Mouse (Mus musculus) mature B cell (primary cell): ENCODE measurements around the gene Cstad.

Experiments
- in situ Hi-C: fragments of 300-500 bp; cut with MboI; formaldehyde crosslinking; loops from 2 replicates; pipeline ENCODE4 v1.14.3; 2019

Cstad gene

GRCm38 (mm10) chr2:30595796-30596195, 956 bp downstream of the Cstad start:
- in situ Hi-C loops, result no loop called here

DNA sequence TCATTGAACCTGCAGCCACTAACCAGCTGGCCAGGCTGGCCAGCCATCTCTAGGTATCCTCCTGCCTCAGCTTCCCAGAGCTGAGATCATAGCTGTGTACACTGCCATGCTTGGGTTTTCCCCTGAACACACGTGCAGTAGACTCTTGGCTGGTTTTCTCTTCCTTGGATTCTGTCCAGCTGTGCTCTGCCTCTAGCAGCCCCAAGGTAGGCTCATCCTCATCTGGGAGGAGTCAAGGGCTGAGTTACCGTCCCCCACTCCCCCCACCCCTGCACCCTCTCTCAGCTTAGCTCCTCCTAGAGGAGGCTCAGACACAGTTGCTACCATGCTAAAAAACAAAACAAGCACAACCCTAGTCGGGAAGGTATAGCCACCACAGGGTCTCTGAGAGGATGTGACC, 4.8 kb downstream of the Cstad start:
- in situ Hi-C loops, result no loop called here

DNA sequence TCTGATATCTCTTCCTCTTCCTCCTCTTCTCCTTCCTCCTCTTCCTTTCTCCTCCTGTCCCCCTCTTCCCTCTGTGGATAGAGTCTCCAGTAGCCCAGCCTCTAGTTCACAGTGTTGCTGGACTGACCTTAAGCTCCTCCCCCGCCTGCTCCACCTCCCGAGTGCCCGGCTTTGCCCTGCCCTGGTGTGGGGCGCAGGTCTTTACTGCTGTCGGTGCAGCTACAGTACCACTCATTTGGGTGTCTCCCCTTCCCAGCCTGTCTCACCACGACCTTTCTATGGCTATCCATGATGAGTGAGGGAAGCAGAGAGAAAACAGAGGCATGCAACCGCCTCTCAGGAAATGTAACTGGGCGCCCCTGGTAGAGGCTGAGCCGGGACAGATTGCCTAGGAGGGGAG, 5.5 kb downstream of the Cstad start:
- in situ Hi-C loops, result no loop called here

DNA sequence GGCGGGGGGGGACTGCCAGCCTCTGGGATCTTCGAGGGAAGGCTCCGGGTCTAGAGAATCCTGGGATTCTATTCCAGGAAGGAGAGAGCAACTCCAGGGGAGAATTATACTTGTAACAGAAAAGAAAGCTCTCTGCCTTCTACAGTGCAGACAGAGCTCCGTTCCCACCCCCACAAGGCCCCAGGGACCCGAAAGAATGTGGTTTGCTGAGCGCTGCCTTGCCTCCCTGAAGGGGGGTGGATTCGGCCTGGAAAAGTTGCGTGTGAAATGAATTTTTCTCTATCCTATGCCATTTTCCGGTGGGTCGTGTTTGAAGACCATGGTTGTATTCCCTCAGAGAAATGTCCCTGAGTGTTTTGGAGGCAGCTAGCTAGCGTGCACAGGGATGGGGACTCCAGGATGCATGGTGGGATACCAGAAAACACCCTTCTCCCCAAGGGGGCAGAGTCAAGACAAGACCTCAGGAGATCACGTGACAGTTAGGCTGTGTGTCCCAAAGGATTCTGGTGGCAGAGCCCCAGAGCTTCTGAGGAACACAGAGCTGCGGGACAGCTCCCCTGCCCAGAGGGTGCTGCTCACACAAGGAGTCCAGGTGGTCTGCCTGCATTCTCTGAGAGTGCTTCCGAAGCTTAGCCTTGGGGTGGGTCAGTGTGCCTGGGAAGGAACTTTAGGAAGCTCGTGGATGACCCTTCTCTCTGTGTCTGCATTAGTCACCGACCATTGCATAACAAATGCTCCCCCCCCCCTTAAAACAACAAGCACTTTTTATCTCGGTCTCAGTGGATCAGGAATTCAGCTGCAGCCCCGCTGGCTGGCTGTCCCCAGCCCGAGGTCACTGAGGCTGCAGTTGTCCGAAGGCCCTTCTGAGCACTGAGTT, 6.4 kb downstream of the Cstad start:
- in situ Hi-C loops, result no loop called here

DNA sequence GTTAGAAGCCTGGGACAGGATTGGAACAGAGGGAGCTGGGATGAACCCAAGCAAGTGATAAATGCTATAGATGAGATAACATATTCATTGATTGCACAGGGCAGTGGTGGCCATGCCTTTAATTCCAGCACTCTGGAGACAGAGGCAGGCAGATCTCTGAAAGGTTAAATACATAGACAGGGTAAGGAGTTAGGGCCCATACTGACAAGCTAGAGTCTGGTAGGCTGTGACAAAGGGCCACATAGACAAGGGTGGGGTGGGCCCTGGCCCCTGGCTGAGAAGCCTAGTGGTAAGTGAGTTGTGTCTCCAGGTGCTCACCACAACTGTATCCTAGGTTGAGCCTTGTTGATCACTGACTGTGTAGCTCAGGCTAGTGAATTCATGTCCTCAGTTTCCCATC, 7.6 kb downstream of the Cstad start:
- in situ Hi-C loops, result no loop called here

GRCm38 (mm10) chr2:30603731-30604130, 8.9 kb downstream of the Cstad start:
- in situ Hi-C loops, result no loop called here

DNA sequence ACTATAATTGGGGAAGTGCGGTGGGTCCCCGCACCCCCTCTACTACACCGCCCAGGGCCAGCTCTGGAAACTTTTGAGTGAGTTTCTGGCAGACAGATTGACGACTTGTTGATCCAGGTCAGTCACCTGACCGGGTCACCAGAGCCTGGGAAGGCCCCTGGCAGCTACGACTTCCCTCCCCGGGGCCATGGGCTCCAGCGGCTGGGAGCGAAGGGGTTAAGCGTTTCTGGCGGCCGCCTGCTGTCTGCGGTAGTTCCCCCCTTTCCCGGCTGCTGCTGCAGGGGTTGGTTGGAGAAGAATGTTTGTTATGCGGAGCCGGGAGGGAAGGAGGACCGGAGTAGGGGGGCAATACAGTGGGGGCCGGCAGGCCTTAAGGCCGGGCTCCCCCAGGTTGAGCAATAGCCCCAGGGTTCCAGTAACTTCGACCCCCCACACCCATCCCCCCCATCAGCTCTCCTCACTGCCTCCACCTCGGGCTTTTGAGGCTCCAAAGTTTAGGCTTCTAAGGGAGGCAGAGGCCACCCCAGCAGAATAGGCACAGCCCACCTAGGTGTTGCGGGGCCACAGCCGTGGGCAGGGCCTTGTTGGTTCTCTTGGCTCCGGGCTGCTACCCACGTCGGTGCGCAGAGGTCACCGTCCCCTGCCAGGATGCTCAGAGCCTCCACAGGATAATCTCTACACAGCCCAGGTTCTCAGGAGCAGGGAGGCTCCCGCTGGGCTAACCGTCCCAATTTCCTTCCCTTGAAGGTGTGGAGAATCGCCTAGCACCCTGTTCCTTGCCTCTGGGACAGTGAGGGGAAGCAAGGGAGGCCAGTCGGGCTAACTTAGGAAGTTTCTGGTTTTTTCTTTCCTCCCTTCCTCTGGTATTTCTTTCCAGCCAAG, 10.3 kb downstream of the Cstad start:
- in situ Hi-C loops, result no loop called here

- in situ Hi-C loops, result no loop called here
Measured at GRCm38 (mm10) chr2:30605762-30606051, 10.9 kb downstream of the Cstad start.

DNA sequence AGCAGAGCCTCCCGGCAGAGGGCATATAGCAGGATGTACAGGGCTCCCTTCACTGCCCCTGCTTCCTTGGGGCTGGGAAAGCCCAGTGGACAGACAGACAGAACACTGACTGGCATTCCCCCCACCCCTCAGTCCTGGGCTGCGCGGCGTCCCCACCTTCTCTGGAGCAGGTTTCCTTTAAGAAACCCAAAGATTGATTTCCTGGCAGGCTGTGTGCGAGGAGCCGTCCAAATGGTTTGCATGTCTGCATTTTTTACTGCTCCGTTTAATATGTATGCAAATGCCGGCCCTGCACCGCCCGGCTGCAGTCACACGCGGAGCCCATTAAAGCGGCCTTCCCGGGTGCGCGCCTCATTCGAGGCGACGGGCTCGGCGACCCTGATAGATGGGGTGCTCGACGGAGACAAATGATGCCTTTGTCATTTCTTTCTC, 11.8 kb downstream of the Cstad start:
- in situ Hi-C loops, result no loop called here

GRCm38 (mm10) chr2:30607941-30608340, 13.1 kb downstream of the Cstad start:
- in situ Hi-C loops, result no loop called here

DNA sequence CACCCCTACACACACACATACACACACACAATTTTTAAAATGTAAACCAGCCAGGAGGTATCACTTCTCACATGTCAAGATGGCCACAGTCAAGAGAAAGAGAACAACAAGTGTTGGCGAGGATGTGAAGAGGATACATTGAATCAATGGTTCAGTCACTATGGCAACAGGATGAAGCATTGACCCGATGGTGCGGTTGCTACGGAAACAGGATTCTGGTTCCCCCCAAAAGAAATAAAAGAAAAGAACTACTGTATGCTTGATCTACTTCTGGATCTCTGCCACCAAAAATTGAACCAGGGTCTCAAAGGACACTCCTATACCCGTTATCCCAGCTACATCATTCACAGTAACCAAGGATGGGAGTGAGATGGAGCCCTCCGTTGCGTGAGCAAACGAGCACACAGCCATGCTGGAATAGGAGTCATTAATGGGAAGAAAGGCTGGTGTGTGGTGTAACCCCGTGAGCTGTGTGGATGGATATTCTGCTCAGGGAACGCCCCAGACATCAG, 13.9 kb downstream of the Cstad start:
- in situ Hi-C loops, result no loop called here

DNA sequence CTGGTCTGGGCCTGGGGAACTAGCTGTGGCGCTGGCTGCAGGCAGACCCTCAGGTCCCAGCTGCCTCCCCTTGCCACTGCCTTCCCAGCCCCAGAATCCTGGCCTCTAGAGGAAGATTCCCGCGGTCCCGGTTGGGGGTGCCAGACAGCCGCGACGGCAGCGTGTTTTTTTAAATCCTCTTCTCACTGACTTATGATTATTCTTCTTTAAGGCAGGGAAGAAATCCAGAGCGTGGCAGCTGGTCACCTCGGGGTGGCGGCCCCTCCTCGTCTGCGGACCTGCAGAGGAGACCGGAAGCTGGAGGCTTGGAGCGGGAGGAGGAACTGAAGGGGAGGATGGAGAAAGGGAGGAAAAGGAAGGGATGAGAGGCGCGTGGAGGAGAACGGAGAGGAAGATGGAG, 18.7 kb downstream of the Cstad start:
- in situ Hi-C loops, result no loop called here

DNA sequence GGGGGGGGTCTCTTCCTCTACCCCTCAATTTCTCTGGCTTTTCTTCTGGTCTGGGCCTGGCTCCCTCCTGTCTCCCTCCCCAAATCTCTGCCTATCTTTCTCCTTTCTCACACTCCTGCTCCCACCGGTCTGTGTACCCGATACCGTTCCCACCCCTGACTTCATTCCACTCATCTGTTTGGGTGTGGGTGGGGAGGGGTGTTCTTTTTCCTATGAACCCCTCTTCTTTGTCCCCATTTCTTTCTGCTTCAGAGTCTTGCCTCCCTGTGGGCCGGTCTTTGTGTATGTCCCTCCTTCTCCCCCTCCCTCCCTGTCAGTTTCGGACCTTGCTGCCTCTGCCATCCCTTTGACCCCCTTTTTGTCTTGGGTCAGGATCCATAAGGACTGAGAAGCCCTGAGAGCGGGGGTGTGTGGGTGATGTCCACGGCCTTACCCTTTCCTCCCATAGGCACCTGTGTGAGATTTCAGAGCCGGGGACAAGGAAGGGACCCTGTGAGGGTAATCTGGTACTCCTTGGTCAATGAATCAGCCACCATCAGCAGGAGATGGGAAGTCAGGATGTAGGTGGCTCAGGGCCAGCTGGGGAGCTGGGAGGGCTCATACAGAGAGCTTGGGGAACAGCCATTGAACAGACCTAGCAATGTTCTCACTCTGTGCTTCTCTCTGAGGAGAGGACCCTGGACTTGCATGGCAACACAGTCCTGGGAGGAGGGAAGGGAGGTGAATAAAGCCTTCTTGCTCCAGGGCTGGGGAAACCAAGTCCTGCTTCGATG, 19.5 kb downstream of the Cstad start:
- in situ Hi-C loops, result no loop called here

DNA sequence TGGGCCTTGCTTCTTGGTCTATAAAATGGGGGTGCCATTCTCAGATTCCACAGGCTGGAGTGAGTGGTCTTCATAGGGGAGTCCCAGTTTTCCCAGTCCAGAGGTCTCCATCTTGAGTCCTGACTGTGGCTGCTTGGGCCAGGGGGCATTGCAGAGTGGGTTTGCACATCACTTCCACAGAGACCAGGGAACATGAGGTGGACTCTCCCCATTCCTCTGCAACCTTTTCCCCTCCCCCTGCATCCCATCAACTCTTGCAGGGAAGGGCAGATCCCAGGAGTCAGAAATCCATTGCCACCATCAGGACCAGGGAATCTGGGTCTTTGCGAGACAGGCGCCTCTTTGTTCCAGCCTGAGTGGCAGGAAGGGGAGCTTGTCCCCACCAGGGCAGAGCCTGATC, 21.0 kb downstream of the Cstad start:
- in situ Hi-C loops, result no loop called here

- in situ Hi-C loops, result no loop called here
Measured at GRCm38 (mm10) chr2:30616464-30616863, 21.6 kb downstream of the Cstad start.

DNA sequence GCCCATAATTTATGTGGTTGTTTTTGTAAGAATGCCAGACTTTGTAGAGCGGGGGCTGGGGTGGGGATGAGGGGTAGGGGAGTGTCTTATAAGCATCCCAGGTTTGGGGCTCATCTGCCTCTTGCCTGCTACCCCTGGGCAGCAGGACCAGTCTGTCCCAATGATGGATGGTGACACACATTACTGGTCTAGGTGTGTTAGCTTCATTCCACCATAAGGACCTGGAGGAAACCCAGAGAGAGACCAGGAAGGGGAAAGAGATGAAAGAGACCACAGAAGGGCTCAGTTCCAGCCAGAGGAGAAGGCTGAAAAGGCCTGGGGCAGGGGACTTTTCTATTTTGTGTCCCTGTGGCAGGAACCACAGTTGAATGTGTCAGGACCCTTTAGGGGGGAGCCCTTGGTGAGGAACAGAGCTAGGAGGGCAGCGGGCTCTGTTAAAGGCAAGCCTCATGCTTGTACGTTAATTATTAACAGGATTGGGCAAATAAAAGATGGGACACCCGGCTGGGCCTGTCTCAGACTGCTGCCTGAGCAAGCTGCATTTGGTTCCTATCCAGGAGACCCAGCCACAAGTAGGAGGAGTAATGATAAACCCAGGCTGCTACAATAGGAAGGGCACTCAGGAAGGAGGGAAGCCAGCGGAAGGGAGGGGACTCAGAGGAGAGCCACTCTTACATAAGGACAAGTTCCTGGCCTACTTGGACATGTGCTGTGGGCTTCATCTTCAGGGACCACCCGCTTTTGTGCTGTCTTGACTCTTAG, 23.8 kb downstream of the Cstad start:
- in situ Hi-C loops, result no loop called here

- in situ Hi-C loops, result no loop called here
Measured at GRCm38 (mm10) chr2:30623873-30624272, 29.0 kb downstream of the Cstad start.

DNA sequence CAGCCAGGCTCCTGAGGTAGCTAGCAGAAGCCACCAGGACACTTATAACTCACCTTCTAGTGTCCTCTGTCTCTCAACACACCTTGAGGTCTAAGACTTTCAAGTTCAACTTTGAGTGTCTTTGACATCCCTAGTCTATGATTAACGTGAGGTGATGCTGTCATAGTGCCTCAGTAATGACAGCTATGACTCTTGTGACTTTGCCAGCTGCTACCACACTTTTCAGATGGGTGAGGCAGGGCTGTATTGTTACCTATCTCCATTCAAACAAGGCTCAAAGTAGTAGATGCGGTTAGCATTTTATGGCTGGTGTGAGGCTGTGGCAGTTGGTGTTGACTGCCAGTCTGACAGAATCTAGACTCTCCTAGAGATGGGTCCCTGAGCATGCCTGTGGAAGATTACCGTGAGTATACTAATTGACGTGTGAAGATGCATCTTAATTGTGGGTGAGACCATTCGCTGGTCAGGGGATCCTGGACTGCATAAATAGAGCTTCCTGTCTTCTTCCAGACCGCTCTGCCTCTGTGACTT, 30.5 kb downstream of the Cstad start:
- in situ Hi-C loops, result no loop called here

DNA sequence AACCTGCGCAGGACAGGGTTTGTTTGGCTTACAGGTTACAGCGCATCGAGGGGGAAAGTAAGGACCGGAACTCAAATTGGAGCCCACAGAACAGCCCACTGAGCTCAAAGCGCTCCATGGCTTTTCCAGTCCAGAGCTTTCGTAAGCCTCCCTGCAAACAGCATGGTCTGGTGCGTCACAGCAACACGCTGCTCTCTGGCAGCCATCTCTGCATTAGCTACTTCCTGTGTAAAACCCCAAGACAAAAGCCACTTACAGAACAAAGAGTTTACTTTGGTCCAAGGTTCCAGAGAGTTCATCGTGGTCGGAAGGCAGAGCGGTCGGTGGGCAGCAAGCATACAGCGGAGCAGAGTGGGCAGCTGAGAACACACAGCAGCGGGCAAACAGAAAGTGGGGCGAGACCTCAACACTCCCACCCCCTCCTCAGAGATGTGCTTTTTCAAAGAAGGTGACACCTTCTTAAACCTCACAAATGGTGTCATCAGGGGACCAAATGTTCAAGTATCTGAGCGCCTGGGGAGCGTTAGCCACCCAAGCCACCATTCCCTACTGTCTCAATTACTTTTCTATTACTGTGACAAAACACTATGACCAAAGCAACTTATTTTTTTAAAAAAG, 31.3 kb downstream of the Cstad start:
- in situ Hi-C loops, result no loop called here

DNA sequence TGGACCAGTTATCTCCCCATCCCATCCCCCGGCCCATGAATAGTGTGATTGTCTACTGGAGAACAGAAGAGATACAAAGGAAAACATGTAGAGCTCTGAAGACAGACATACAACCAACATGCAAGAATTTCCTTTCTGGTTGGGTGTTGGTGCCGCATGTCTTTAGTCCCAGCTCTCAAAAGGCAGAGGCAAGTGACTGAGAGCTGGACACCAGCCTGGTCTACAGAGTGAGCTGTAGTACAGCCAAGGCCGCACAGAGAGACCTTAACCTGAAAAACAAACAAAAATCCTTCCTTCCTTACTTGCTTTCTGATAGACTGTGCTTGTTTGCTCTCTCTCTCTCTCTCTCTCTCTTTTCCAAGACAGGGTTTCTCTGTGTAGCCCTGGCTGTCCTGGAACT, 32.5 kb downstream of the Cstad start:
- in situ Hi-C loops, result no loop called here

DNA sequence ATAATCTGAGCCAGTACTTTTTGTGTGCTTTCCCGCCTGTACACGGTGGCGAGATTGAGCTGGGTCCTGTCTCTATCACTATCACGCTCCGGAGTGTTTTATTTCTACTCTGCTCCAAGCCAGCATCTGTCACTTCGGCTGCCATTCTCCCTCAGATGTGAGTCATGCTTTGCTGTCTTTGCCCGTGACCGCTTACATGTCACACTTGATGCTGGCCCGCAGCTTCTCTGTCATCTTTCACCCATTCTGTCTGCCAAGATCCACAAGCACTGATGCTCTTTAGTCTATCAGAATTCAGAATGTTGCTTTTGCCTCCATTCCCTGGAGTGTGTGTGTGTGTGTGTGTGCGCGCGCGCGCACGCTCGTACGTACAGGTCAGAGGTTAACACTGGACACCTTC, 33.5 kb downstream of the Cstad start:
- in situ Hi-C loops, result no loop called here
